Mouse (Mus musculus) CD8-positive naive resting alpha-beta T cell, adult 2 months (primary cell): ENCODE measurements at regions not wholly inside any gene's neighbourhood (a gene's known extent, or its start where the extent isn't known, plus 50 kb on each side); places are given as distances from the start of the nearest gene placed in this dataset.

Experiments
- DNase-seq, 2 experiments: peaks; one replicate each; pipeline ENCODE4 v3.0.0; 2022; ENCODE audit warnings: low read depth in 2 of 2, low spot score in 2 of 2

DNA sequence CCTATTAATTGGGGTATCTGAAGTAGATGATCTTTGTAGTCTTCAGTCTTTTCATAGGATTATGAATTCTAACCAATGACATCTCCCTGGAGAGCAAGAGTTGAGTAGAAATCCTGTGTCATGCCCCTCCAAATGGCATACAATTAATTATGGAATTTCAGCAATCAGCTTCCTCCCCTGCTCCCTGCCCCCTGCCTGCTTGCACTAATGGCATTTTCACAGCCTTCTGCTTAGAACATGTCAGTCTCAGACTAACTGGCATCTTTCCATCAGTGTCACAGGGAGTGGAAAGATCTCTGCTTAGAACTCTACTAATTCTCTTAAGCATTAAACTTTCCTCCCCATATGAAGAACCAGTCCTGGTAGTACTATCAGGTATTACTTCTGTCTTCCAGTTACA lies 581.8 kb upstream of the Camk1g start:
- no peak for DNase-seq

GRCm38 (mm10) chr1:193949817-193950216 lies 579.7 kb upstream of the Camk1g start:
- DNase-seq: no peak

DNA sequence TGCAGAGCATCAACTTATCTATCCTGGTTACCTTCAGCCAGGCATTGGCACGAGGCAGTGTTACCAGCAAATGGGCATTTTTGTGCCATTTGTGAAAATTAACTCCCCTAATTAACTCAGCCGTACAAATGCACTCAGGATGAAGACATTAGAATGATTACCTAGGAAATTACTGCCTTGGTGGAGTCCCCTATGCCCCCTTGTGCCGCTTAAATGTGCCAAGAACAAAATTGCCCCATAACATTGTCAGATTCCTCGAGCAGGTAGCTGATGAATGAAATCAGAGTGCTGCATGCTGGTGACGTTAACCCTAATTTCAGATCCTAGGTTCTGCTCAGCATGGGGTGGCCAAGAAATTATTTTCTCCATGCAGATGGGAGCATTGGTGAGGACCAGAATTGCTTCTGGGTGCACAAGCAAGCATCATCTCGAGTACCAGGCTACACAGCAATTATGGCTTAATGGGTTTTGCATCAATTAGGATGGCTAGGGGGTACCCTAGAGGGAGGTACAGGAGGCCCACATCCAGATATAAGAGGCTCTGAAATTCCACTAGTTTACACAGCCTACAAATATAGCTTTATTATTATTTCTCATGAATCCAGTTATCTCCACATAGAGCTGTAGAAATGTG lies 577.0 kb upstream of the Camk1g start:
- DNase-seq: no peak

DNA sequence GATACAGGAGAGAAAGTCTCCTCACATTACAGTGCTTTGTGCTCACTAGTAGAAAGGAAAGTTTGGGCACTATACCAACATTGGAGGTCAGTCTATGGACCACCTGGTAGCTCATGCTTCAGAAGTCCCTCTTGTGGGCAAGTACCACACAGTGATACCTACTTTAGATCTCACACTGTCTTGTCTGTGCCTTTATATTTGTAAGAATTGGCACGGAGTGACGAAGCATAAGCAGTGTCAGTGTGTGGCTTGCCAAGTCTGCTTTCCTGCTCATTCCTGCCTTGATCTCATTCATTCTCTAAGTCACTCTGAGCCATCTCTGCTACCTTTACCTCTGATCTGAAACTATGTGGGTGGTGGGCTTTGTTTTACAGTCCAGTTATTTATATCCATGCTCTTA lies 565.9 kb upstream of the Camk1g start:
- no peak for DNase-seq

DNA sequence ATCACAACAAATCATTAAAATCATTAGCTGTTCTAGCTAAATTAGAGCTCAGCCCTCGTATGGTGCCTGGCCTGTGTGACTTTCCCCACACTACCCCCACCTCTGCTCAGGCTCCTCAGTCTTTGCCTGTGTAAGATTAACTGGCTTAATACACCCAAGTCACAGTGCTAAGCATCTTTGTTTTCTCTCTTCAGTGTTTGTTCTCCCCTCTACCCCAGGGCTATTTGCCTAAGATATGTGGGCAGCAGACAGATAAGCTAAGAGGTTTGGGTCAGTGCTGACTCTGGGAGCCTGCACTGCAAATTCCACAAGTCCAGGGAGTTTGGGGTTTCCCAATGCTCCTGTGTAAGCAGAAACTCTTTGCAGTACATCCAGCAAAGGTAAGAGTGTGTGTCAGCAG lies 564.2 kb upstream of the Camk1g start:
- DNase-seq: no peak

DNA sequence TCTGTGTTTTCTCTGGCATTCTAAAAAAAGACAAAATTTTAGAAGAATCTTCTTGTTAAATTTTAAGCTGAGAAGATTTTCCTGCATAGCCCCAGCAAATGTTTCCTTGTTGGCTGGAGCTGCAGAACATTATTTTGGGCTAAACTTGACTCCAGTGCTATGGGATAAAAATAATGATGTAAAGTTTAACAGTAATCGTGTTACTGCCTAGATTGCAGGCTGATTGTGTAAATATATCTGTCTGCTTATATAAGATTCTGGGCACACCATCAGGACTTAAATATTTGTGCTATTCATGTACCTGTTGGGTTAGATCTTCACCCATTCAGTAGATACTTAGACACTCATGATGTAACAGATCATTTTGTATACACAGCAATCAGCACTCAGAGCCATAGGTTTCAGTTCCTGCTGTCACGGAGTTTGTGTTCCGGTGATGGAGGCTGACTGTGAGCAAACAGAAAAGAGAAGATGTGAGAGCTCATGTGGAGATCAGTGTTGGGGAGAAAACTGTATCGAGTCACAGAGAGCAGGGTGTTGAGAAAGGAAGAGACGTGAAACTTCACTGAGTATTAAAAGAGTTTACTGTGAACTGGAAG lies 561.1 kb upstream of the Camk1g start:
- no peak for DNase-seq

GRCm38 (mm10) chr1:193928607-193929006 lies 558.5 kb upstream of the Camk1g start:
- no peak for DNase-seq

DNA sequence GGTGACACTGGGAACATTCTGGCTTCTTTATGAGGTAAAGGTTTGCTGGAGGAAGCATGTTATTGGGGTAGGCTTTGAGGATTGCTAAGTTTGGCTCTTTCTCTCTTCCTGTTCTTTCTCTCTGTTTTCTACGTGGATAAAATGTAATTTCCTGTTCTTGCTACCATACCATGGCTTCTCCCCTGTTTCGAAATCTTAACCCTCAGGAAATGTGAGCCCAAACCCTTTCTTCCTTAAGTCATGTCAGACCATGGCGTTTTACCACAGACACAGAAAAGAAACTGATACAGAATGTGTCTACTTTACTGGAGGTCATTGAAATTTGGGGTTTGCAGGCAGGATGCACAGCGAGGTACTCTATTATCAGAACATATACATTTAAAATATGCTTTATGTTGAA lies 552.7 kb upstream of the Camk1g start:
- DNase-seq: no peak

DNA sequence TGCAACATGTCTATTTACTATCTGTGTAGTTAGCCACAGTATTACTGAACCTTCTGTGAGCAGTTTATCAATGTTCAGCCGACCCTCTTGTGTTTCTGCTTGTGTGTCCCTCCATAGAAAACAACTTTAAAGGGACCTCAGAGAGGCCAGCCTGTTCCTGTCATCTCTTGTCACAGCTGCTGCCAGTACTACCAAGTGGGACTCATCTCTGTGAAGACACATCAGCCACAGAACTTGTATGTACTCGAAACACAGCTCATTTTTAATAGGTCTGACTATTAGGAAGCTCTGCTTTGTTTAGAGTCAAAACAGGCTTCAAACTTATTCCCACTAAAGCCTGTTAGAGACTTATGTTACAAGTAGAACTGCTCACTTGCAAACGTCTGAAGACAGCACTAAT lies 549.1 kb upstream of the Camk1g start:
- no peak for DNase-seq

- DNase-seq: no peak
These were observed 535.6 kb upstream of the Camk1g start for GRCm38 (mm10) chr1:193905711-193906110.

DNA sequence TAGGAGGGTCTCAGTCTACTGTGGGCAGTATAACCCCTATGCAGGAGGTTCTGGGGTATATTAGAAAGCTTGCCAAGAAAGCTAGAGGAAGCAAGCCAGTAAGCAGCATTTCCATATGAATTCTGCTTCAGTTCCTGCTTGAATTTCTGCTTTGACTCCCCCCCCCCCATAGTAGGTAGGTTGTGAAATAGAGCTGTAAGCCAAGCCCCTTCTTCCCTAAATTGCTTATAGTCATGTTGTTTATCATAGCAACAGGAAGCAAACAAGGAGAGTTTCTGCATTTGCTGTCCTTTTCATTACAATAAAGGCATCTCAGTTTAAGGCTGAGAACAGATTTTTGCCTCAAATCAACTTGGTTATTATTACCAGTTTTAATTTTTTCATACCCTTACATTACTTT lies 524.0 kb upstream of the Camk1g start:
- no peak for DNase-seq

DNA sequence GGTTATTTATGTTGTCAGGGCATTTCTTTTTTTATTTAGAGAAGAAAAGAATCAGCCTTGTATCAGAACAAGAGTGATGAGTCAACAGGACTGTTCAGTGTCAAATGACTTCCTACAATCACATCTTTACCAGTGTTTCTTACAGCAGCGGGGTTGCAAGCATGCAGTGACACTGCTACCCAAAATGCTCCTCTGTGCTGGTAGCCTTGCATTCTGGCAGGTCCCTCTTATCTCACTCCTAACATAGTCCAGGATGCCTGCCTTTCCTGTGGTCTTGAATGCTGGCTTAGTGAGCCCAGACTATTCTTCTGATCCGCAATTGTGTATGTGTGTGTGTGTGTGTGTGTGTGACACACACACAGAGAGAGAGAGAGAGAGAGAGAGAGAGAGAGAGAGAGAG lies 506.4 kb upstream of the Camk1g start:
- DNase-seq: no peak

DNA sequence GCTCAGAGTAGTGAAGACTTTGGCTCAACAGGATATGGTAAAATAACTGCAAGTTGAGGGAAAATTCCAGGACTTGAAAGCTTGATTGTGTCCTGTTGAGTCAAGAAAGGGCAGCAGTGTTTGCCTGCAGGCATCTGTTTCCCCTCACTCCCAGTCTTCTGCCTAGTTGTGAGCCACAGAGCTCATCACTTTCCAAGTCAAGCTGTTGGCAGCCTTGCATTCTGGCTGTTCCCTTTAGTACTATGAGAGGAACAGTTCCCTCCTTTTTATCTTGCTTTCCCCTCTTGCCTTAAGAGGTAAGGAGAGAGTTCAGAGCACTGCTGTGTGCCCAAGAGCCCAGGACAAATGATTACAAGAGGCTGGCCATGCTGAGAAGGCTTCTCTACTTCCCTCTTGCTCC lies 506.0 kb upstream of the Camk1g start:
- DNase-seq: no peak

GRCm38 (mm10) chr1:193875287-193875686 lies 505.2 kb upstream of the Camk1g start:
- DNase-seq: no peak

- no peak for DNase-seq
These were observed 500.6 kb upstream of the Camk1g start for GRCm38 (mm10) chr1:193870731-193871130.

DNA sequence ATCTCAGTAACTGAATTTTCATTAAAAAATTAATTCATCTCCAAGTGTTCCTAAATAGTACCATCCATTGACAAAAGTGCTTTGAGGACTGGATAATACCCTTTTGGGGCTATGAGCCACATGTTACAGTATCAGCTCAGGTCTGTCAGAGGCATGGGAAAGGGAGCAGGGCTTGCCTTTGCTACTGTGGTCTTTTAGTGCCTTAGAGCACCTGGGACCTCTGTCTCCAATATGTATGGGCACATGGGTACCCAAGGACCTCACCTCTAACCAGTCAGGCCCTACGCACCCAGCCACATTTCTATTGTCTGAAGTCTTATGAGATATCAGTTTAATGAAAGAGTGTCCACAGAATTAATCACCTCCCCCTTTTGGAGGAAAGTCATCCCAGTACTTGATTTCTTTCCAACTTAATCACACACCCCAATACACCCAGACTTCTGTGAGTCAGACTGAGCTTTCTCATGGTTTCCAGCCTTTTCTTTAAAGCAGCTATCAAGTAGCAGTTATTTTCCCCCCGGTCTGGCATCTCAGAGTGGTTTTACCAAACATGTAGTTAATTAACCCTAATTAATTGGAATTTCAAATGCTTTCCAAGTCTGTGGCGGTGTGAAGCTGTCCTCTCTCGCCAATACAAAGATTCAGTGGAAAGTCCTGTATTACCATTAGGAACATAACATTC lies 498.7 kb upstream of the Camk1g start:
- DNase-seq: no peak

- no peak for DNase-seq
These were observed 490.7 kb upstream of the Camk1g start for GRCm38 (mm10) chr1:193860767-193861299.

DNA sequence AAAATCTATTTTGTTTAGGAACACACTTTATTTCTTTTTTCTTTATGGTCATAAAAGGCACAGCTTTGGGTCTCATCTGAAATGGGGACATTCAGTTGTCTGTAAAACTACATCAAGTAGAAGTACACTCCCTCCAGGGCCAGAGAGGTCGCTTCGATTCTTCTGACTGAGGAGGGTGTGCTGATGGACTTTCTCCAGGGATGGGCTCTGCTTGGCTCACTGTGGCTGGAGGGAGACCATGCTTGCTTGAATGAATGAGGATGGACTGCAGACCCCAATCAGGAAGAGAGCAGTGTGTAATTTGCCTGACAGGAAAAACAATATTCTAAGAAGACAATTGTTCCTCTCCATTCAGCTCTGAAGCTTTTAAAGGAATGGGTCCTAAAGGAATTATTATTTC lies 490.3 kb upstream of the Camk1g start:
- no peak for DNase-seq

GRCm38 (mm10) chr1:193859257-193860125 lies 489.4 kb upstream of the Camk1g start:
- DNase-seq: no peak

- no peak for DNase-seq
These were observed 477.8 kb upstream of the Camk1g start for GRCm38 (mm10) chr1:193847922-193848321.

GRCm38 (mm10) chr1:193844868-193845267 lies 474.8 kb upstream of the Camk1g start:
- no peak for DNase-seq

DNA sequence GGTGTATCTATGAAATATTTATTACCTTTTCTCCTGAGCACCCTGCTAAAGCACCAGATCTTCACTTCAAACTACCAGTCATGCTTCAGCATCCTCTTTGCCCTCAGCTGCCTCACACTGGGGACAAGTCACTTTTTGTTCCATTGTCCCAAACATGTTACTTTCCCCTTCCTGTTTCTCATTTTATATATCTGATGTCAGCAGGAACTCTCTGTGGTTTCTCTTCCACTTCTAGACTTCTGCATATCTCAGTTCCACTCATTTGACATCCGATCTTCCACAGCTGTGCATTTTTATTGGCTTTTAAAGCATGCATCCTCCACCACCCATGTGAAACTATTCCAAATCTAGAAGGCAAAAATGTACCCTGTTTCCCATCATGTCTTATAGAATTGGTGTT lies 474.4 kb upstream of the Camk1g start:
- no peak for DNase-seq
